In the genomic region with DNA sequence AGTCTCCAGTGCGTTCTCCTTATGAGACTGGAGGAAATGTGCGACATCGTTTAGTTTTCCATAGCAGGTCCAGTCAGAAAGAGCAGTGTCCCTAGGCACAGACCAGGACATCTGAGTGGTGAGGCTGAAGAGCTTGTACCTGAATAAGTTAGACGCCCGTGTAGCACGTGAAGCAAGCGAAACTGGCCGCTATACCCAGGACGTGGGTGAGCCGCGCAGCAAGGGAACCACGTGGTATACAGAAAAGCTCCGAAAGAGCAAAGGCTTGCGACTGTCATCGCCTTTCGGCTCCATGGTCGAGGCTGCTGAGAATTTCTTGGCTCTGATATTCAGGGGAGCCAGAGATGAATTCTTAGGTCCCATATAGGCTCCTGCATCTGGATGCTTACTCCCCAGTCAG, we compare ENCODE assay signal across 18 mouse cellular contexts. TPM values are rescaled to one million over a fixed set of nuclear protein-coding genes. Genes with fewer than 3 reads are reported as not detected.
A peak's percentile ranks its signal among the peaks of the same experiment; 100 is the strongest.
DNase-seq lines count a peak whose midpoint lies in the region; ATAC-seq and TF ChIP-seq lines count a peak whose summit lies in the region.
"Had no signal": no experiment of that assay in that cellular context is flagged by ENCODE, and none has a peak within 500 bp of the region (broad histone marks: within the 10 kb centered on the region; RNA-seq: fewer than 3 reads in every experiment).

No protein-coding gene starts in this region.

- no peak overlapping the region for H3K4me3 ChIP-seq in forebrain, postnatal 0 days (ENCODE audit: low read depth, low read length)
- no peak overlapping the region for H3K4me3 ChIP-seq in forebrain, embryonic 12.5 days (replicated peaks)
- H3K4me3 ChIP-seq in hindbrain, embryonic 14.5 days (replicated peaks; ENCODE audit: low read length), result no peak overlapping the region
- H3K4me3 ChIP-seq in hindbrain, embryonic 10.5 days, result no peak overlapping the region
- no peak overlapping the region for H3K4me3 ChIP-seq in midbrain, embryonic 12.5 days
- H3K4me3 ChIP-seq in midbrain, postnatal 0 days (ENCODE audit: low read depth, low read length), result no peak overlapping the region
- no peak overlapping the region for H3K4me3 ChIP-seq in neural tube, embryonic 13.5 days

- TF ChIP-seq CTCF in forebrain, postnatal 0 days (IDR thresholded peaks at IDR 0.05; ENCODE audit: low read depth), result no peak
- no peak for TF ChIP-seq CTCF in midbrain, postnatal 0 days (IDR thresholded peaks at IDR 0.05)

- no peaks in the 10 kb centered on the region for H3K4me1 ChIP-seq in forebrain, postnatal 0 days (ENCODE audit: insufficient read depth)
- no peaks in the 10 kb centered on the region for H3K4me1 ChIP-seq in forebrain, embryonic 12.5 days
- H3K4me1 ChIP-seq in hindbrain, embryonic 14.5 days (replicated peaks; ENCODE audit: control insufficient read depth, insufficient read depth, low read length), result 0 out of 2 replicates have a peak, but pooled peaks cover 5% of the 10 kb centered on the region
- H3K4me1 ChIP-seq in hindbrain, embryonic 10.5 days (replicated peaks), result peaks cover 6% of the 10 kb centered on the region
- no peaks in the 10 kb centered on the region for H3K4me1 ChIP-seq in midbrain, embryonic 12.5 days
- H3K4me1 ChIP-seq in midbrain, postnatal 0 days (ENCODE audit: insufficient read depth, low read length), result no peaks in the 10 kb centered on the region
- no peaks in the 10 kb centered on the region for H3K4me1 ChIP-seq in neural tube, embryonic 13.5 days (replicated peaks)

- H3K27ac ChIP-seq in forebrain, postnatal 0 days (ENCODE audit: low read depth, low read length), result no peak overlapping the region
- H3K27ac ChIP-seq in forebrain, embryonic 12.5 days, result no peak overlapping the region
- H3K27ac ChIP-seq in hindbrain, embryonic 14.5 days, result no peak overlapping the region
- H3K27ac ChIP-seq in hindbrain, embryonic 10.5 days, result no peak overlapping the region
- H3K27ac ChIP-seq in midbrain, embryonic 12.5 days (replicated peaks), result no peak overlapping the region
- no peak overlapping the region for H3K27ac ChIP-seq in midbrain, postnatal 0 days (ENCODE audit: low read depth, low read length)
- H3K27ac ChIP-seq in neural tube, embryonic 13.5 days (replicated peaks), result no peak overlapping the region

- H3K4me2 ChIP-seq in forebrain, postnatal 0 days (ENCODE audit: low read depth), result peak overlapping the region; percentile 10; the same call in 1 of the 2 replicates
- H3K4me2 ChIP-seq in forebrain, embryonic 12.5 days, result no peak overlapping the region
- peak overlapping the region; percentile 26 for H3K4me2 ChIP-seq in hindbrain, embryonic 14.5 days (replicated peaks)
- H3K4me2 ChIP-seq in midbrain, embryonic 12.5 days (replicated peaks), result 0 out of 2 replicates have a peak overlapping the region, but pooled peaks have one; percentile 4
- no peak overlapping the region for H3K4me2 ChIP-seq in midbrain, postnatal 0 days (ENCODE audit: low read depth, low read length, poor library complexity, severe bottlenecking)
- H3K4me2 ChIP-seq in neural tube, embryonic 13.5 days, result peak overlapping the region; percentile 11

- ATAC-seq in forebrain, postnatal 0 days, result no peak
- no peak for ATAC-seq in forebrain, embryonic 12.5 days (ENCODE audit: low FRiP score)
- ATAC-seq in hindbrain, embryonic 14.5 days (ENCODE audit: low FRiP score), result no peak
- ATAC-seq in midbrain, embryonic 12.5 days (ENCODE audit: low FRiP score, low read depth), result no peak
- ATAC-seq in midbrain, postnatal 0 days (ENCODE audit: low FRiP score), result no peak
- ATAC-seq in neural tube, embryonic 13.5 days (ENCODE audit: low read depth), result no peak
- ATAC-seq: liver, postnatal 0 days had no signal

- no peaks in the 10 kb centered on the region for H3K9me3 ChIP-seq in forebrain, postnatal 0 days (ENCODE audit: low read length)
- no peaks in the 10 kb centered on the region for H3K9me3 ChIP-seq in forebrain, embryonic 12.5 days
- no peaks in the 10 kb centered on the region for H3K9me3 ChIP-seq in hindbrain, embryonic 14.5 days (ENCODE audit: control insufficient read depth, low read length)
- H3K9me3 ChIP-seq in hindbrain, embryonic 10.5 days, result 0 out of 2 replicates have a peak, but pooled peaks cover 2% of the 10 kb centered on the region
- H3K9me3 ChIP-seq in midbrain, embryonic 12.5 days, result no peaks in the 10 kb centered on the region
- H3K9me3 ChIP-seq in midbrain, postnatal 0 days (ENCODE audit: low read length), result no peaks in the 10 kb centered on the region
- H3K9me3 ChIP-seq in neural tube, embryonic 13.5 days, result no peaks in the 10 kb centered on the region

- DNase-seq in forebrain, postnatal 0 days, result no peak
- DNase-seq in hindbrain, embryonic 14.5 days (ENCODE audit: low spot score), result no peak
- no peak for DNase-seq in hindbrain, embryonic 10.5 days (ENCODE audit: low spot score)
- no peak for DNase-seq in midbrain, postnatal 0 days (ENCODE audit: low spot score)
- no peak for DNase-seq in urinary bladder, adult 2 months (ENCODE audit: low spot score)
- DNase-seq: cerebellum, adult 8-10 months; gastrocnemius, postnatal 14 days; liver, postnatal 0 days; retina, postnatal 1 day; thymus, postnatal 4 days had no signal

- H3K9ac ChIP-seq in forebrain, postnatal 0 days, result no peak overlapping the region
- no peak overlapping the region for H3K9ac ChIP-seq in forebrain, embryonic 12.5 days
- no peak overlapping the region for H3K9ac ChIP-seq in hindbrain, embryonic 14.5 days
- no peak overlapping the region for H3K9ac ChIP-seq in midbrain, embryonic 12.5 days (replicated peaks)
- no peak overlapping the region for H3K9ac ChIP-seq in midbrain, postnatal 0 days (replicated peaks; ENCODE audit: low read length, poor library complexity, severe bottlenecking)
- no peak overlapping the region for H3K9ac ChIP-seq in neural tube, embryonic 13.5 days
- H3K9ac ChIP-seq: liver, postnatal 0 days had no signal

- no peaks in the 10 kb centered on the region for H3K27me3 ChIP-seq in forebrain, postnatal 0 days (ENCODE audit: insufficient read depth, low read length)
- H3K27me3 ChIP-seq in forebrain, embryonic 12.5 days, result peaks cover 3% of the 10 kb centered on the region; the same call in 1 of the 2 replicates
- H3K27me3 ChIP-seq in hindbrain, embryonic 14.5 days (ENCODE audit: control insufficient read depth, insufficient read depth, low read length), result no peaks in the 10 kb centered on the region
- no peaks in the 10 kb centered on the region; the same call in 1 of the 2 replicates for H3K27me3 ChIP-seq in hindbrain, embryonic 10.5 days (ENCODE audit: insufficient read depth, poor library complexity, severe bottlenecking)
- no peaks in the 10 kb centered on the region for H3K27me3 ChIP-seq in midbrain, embryonic 12.5 days
- no peaks in the 10 kb centered on the region for H3K27me3 ChIP-seq in midbrain, postnatal 0 days (ENCODE audit: insufficient read depth, low read length)
- no peaks in the 10 kb centered on the region for H3K27me3 ChIP-seq in neural tube, embryonic 13.5 days

- H3K36me3 ChIP-seq in forebrain, postnatal 0 days (ENCODE audit: insufficient read depth), result no peaks in the 10 kb centered on the region
- no peaks in the 10 kb centered on the region for H3K36me3 ChIP-seq in forebrain, embryonic 12.5 days (replicated peaks)
- H3K36me3 ChIP-seq in hindbrain, embryonic 14.5 days (replicated peaks; ENCODE audit: control insufficient read depth, insufficient read depth), result no peaks in the 10 kb centered on the region
- H3K36me3 ChIP-seq in hindbrain, embryonic 10.5 days, result no peaks in the 10 kb centered on the region
- no peaks in the 10 kb centered on the region for H3K36me3 ChIP-seq in midbrain, embryonic 12.5 days
- H3K36me3 ChIP-seq in midbrain, postnatal 0 days (ENCODE audit: insufficient read depth, low read length), result no peaks in the 10 kb centered on the region
- H3K36me3 ChIP-seq in neural tube, embryonic 13.5 days, result no peaks in the 10 kb centered on the region

- WGBS in forebrain, postnatal 0 days, result 73% methylated on average over 17 of the region's 17 CpGs
- 78% methylated on average over 17 of the region's 17 CpGs for WGBS in forebrain, embryonic 12.5 days
- 69% methylated on average over 17 of the region's 17 CpGs for WGBS in hindbrain, embryonic 14.5 days
- WGBS in hindbrain, embryonic 10.5 days, result 74% methylated on average over 17 of the region's 17 CpGs
- WGBS in midbrain, embryonic 12.5 days, result 71% methylated on average over 17 of the region's 17 CpGs
- 71% methylated on average over 17 of the region's 17 CpGs for WGBS in midbrain, postnatal 0 days
- 71% methylated on average over 17 of the region's 17 CpGs for WGBS in neural tube, embryonic 13.5 days

RNA-seq across cellular contexts. Expression of a gene that starts 29.8 kb away (rescaled TPM):
- total RNA-seq in forebrain, postnatal 0 days (2014; rRNA removed), result 5.5 and 7.5 TPM in 2 replicates
- polyA plus RNA-seq in forebrain, postnatal 0 days (2015; fragmentation: Nextera tagmentation; extraction: Ambion mirVana), result 5.2 and 10.2 TPM in 2 replicates
- 5.2 and 5.3 TPM in 2 replicates for polyA plus RNA-seq in forebrain, embryonic 12.5 days (2016; fragmentation: Nextera tagmentation; extraction: Ambion mirVana)
- 12.5 and 17.9 TPM in 2 replicates for polyA plus RNA-seq in hindbrain, embryonic 14.5 days (2014; fragmentation: Nextera tagmentation; extraction: Ambion mirVana)
- polyA plus RNA-seq in hindbrain, embryonic 10.5 days (2016; fragmentation: Nextera tagmentation; extraction: Ambion mirVana), result 3.2 and 3.4 TPM in 2 replicates
- 4.8 and 5.4 TPM in 2 replicates for polyA plus RNA-seq in midbrain, embryonic 12.5 days (2016; fragmentation: Nextera tagmentation; extraction: Ambion mirVana)
- total RNA-seq in midbrain, postnatal 0 days (2014; rRNA removed), result 9.9 and 12.8 TPM in 2 replicates
- 14.7 and 15.2 TPM in 2 replicates for polyA plus RNA-seq in midbrain, postnatal 0 days (2015; fragmentation: Nextera tagmentation; extraction: Ambion mirVana)
- 12.0 and 12.9 TPM in 2 replicates for polyA plus RNA-seq in neural tube, embryonic 13.5 days (2015; fragmentation: Nextera tagmentation; extraction: Ambion mirVana)
- polyA plus RNA-seq in urinary bladder, adult 2 months (2012; rRNA removed), result 17.1 and 18.3 TPM in 2 replicates

RNA-seq across cellular contexts. Expression of a gene that starts 43.0 kb away (rescaled TPM):
- total RNA-seq in forebrain, postnatal 0 days (2014; rRNA removed), result not detected in 2 replicates
- polyA plus RNA-seq in forebrain, postnatal 0 days (2015; fragmentation: Nextera tagmentation; extraction: Ambion mirVana), result 0.48 and 0.64 TPM in 2 replicates
- polyA plus RNA-seq in forebrain, embryonic 12.5 days (2016; fragmentation: Nextera tagmentation; extraction: Ambion mirVana), result not detected in 2 replicates
- polyA plus RNA-seq in hindbrain, embryonic 14.5 days (2014; fragmentation: Nextera tagmentation; extraction: Ambion mirVana), result 0.35 and 0.38 TPM in 2 replicates
- 0.42 TPM in 1 of 2 replicates, not detected in the other for polyA plus RNA-seq in hindbrain, embryonic 10.5 days (2016; fragmentation: Nextera tagmentation; extraction: Ambion mirVana)
- 0.48 TPM in 1 of 2 replicates, not detected in the other for polyA plus RNA-seq in midbrain, embryonic 12.5 days (2016; fragmentation: Nextera tagmentation; extraction: Ambion mirVana)
- not detected in 2 replicates for total RNA-seq in midbrain, postnatal 0 days (2014; rRNA removed)
- polyA plus RNA-seq in midbrain, postnatal 0 days (2015; fragmentation: Nextera tagmentation; extraction: Ambion mirVana), result 0.42 and 0.45 TPM in 2 replicates
- not detected in 2 replicates for polyA plus RNA-seq in neural tube, embryonic 13.5 days (2015; fragmentation: Nextera tagmentation; extraction: Ambion mirVana)
- 0.19 and 0.22 TPM in 2 replicates for polyA plus RNA-seq in urinary bladder, adult 2 months (2012; rRNA removed)
- total RNA-seq: adrenal gland, adult 18-20 months; gastrocnemius, postnatal 14 days; megakaryocyte progenitor cell, adult 5-6 weeks had no signal
- polyA plus RNA-seq: large intestine, adult 2 months; limb, embryonic 14.5 days; liver, postnatal 0 days; testis, adult 2 months had no signal

Comparison
In these comparisons a context has a peak if more than half of its experiments do, and no peak if none do; other contexts are left out.
1. H3K4me2 ChIP-seq: peak in forebrain, postnatal 0 days (single experiment), hindbrain, embryonic 14.5 days (single experiment), midbrain, embryonic 12.5 days (single experiment) and neural tube, embryonic 13.5 days (single experiment); none in forebrain, embryonic 12.5 days (single experiment) and midbrain, postnatal 0 days (single experiment).